Mouse (Mus musculus): ENCODE results near the gene Lamtor5. TPM values are rescaled to one million over a fixed set of nuclear protein-coding genes. Genes with fewer than 3 reads are reported as not detected.
A peak's percentile ranks its signal among the peaks of the same experiment; 100 is the strongest.
"Not testable (repeated sequence)": the region's sequence is repeated elsewhere in the genome, so short reads cannot be mapped to it uniquely, and the experiment has no call there.

Gene Lamtor5
- polyA plus RNA-seq, 1 experiment from 2014 or later: 189 TPM

GRCm38 (mm10) chr3:107290764-107291381 lies 12.2 kb downstream of the Lamtor5 start, which contains the start of gene Slc16a4:
Gene Slc16a4, plus strand, starts transcription at chr3:107291230.
- no peak within 1 kb of the TSS for H3K27ac ChIP-seq (replicated peaks)

GRCm38 (mm10) chr3:107295672-107296360 lies 17.2 kb downstream of the Lamtor5 start:
- Histone ChIP-seq H3K4me1 (replicated peaks; ENCODE audit: control insufficient read depth, insufficient read depth) (no peaks in the 10 kb centered on the region), H3K9ac (ENCODE audit: low read length) (no peak overlapping the region), H3K4me3 (ENCODE audit: low read depth, low read length) (no peak overlapping the region), H3K36me3 (ENCODE audit: control insufficient read depth, insufficient read depth, low read length) (no peaks in the 10 kb centered on the region), H3K27me3 (ENCODE audit: control insufficient read depth, insufficient read depth, low read length) (no peaks in the 10 kb centered on the region), H3K27ac (replicated peaks) (no peak overlapping the region), H3K4me2 (replicated peaks; ENCODE audit: low read depth) (no peak overlapping the region), H3K9me3 (ENCODE audit: control insufficient read depth, low read length) (no peaks in the 10 kb centered on the region)
- no peak for TF ChIP-seq EP300 (optimal IDR thresholded peaks at IDR 0.05)
- TF ChIP-seq CTCF (IDR thresholded peaks at IDR 0.05; ENCODE audit: low read depth): no peak
- WGBS: 77% methylated on average over 5 of the region's 5 CpGs
- DNase-seq (ENCODE audit: low spot score): no peak
- ATAC-seq (ENCODE audit: low FRiP score, low TSS enrichment): no peak

More at GRCm38 (mm10) chr3:107290764-107291381, 12.2 kb downstream of the Lamtor5 start, which contains the start of gene Slc16a4:
- ATAC-seq (ENCODE audit: low FRiP score, low TSS enrichment) (peak; percentile 85), DNase-seq (ENCODE audit: low spot score) (peak; percentile 66)
- H3K9me3 ChIP-seq (ENCODE audit: control insufficient read depth, low read length): no peaks in the 10 kb centered on the region
- TF ChIP-seq EP300 (optimal IDR thresholded peaks at IDR 0.05) (no peak), CTCF (IDR thresholded peaks at IDR 0.05; ENCODE audit: low read depth) (no peak)
- no peaks in the 10 kb centered on the region for H3K4me1 ChIP-seq (replicated peaks; ENCODE audit: control insufficient read depth, insufficient read depth)
- no peaks in the 10 kb centered on the region for H3K27me3 ChIP-seq (ENCODE audit: control insufficient read depth, insufficient read depth, low read length)
- 17% methylated on average over 9 of the region's 9 CpGs for WGBS
- 0 out of 2 replicates have a peak within 1 kb of the TSS, but pooled peaks have one; percentile 25 for H3K4me2 ChIP-seq (replicated peaks; ENCODE audit: low read depth)
- H3K4me3 ChIP-seq (ENCODE audit: low read depth, low read length): no peak within 1 kb of the TSS
- no peak within 1 kb of the TSS for H3K9ac ChIP-seq (ENCODE audit: low read length)
- no peaks in the 10 kb centered on the region for H3K36me3 ChIP-seq (ENCODE audit: control insufficient read depth, insufficient read depth, low read length)

- not testable (repeated sequence) for H3K27me3 ChIP-seq (ENCODE audit: control insufficient read depth, insufficient read depth, low read length); H3K27ac ChIP-seq (replicated peaks)
- WGBS: 77% methylated on average over 4 of the region's 4 CpGs
Observed at GRCm38 (mm10) chr3:107296917-107297316, 18.3 kb downstream of the Lamtor5 start.

GRCm38 (mm10) chr3:107317338-107317737 lies 38.7 kb downstream of the Lamtor5 start:
- WGBS: 88% methylated on average over 3 of the region's 3 CpGs
- ATAC-seq (ENCODE audit: low FRiP score, low TSS enrichment): no peak
- Histone ChIP-seq H3K36me3 (ENCODE audit: control insufficient read depth, insufficient read depth, low read length) (no peaks in the 10 kb centered on the region), H3K9ac (ENCODE audit: low read length) (no peak overlapping the region), H3K27me3 (ENCODE audit: control insufficient read depth, insufficient read depth, low read length) (no peaks in the 10 kb centered on the region), H3K4me1 (replicated peaks; ENCODE audit: control insufficient read depth, insufficient read depth) (no peaks in the 10 kb centered on the region), H3K4me3 (ENCODE audit: low read depth, low read length) (no peak overlapping the region), H3K9me3 (ENCODE audit: control insufficient read depth, low read length) (no peaks in the 10 kb centered on the region), H3K27ac (replicated peaks) (no peak overlapping the region), H3K4me2 (replicated peaks; ENCODE audit: low read depth) (no peak overlapping the region)
- DNase-seq (ENCODE audit: low spot score): no peak
- TF ChIP-seq EP300 (optimal IDR thresholded peaks at IDR 0.05): no peak
- TF ChIP-seq CTCF (IDR thresholded peaks at IDR 0.05; ENCODE audit: low read depth): no peak

More at GRCm38 (mm10) chr3:107296917-107297316, 18.3 kb downstream of the Lamtor5 start:
- not testable (repeated sequence) for H3K9me3 ChIP-seq (ENCODE audit: control insufficient read depth, low read length); H3K9ac ChIP-seq (ENCODE audit: low read length); ATAC-seq (ENCODE audit: low FRiP score, low TSS enrichment); H3K4me3 ChIP-seq (ENCODE audit: low read depth, low read length); H3K4me1 ChIP-seq (replicated peaks; ENCODE audit: control insufficient read depth, insufficient read depth); DNase-seq (ENCODE audit: low spot score); H3K36me3 ChIP-seq (ENCODE audit: control insufficient read depth, insufficient read depth, low read length); H3K4me2 ChIP-seq (replicated peaks; ENCODE audit: low read depth)

GRCm38 (mm10) chr3:107321141-107321540 lies 42.5 kb downstream of the Lamtor5 start:
- Histone ChIP-seq H3K36me3 (ENCODE audit: control insufficient read depth, insufficient read depth, low read length) (no peaks in the 10 kb centered on the region; the same call in 1 of the 2 replicates), H3K27ac (replicated peaks) (no peak overlapping the region), H3K4me3 (ENCODE audit: low read depth, low read length) (no peak overlapping the region), H3K9me3 (ENCODE audit: control insufficient read depth, low read length) (no peaks in the 10 kb centered on the region), H3K4me2 (replicated peaks; ENCODE audit: low read depth) (no peak overlapping the region), H3K9ac (ENCODE audit: low read length) (no peak overlapping the region), H3K27me3 (ENCODE audit: control insufficient read depth, insufficient read depth, low read length) (no peaks in the 10 kb centered on the region), H3K4me1 (replicated peaks; ENCODE audit: control insufficient read depth, insufficient read depth) (no peaks in the 10 kb centered on the region)
- 93% methylated on average over 2 of the region's 2 CpGs for WGBS
- DNase-seq (ENCODE audit: low spot score): no peak
- no peak for ATAC-seq (ENCODE audit: low FRiP score, low TSS enrichment)
- TF ChIP-seq CTCF (IDR thresholded peaks at IDR 0.05; ENCODE audit: low read depth) (no peak), EP300 (optimal IDR thresholded peaks at IDR 0.05) (no peak)

- H3K4me1 ChIP-seq (replicated peaks; ENCODE audit: control insufficient read depth, insufficient read depth): no peaks in the 10 kb centered on the region
- no peak for TF ChIP-seq EP300 (optimal IDR thresholded peaks at IDR 0.05)
- no peak for TF ChIP-seq CTCF (IDR thresholded peaks at IDR 0.05; ENCODE audit: low read depth)
- ATAC-seq (ENCODE audit: low FRiP score, low TSS enrichment) (no peak), DNase-seq (ENCODE audit: low spot score) (no peak)
- H3K9ac ChIP-seq (ENCODE audit: low read length): no peak overlapping the region
- no peaks in the 10 kb centered on the region for H3K27me3 ChIP-seq (ENCODE audit: control insufficient read depth, insufficient read depth, low read length)
- H3K36me3 ChIP-seq (ENCODE audit: control insufficient read depth, insufficient read depth, low read length): no peaks in the 10 kb centered on the region; the same call in 1 of the 2 replicates
- H3K27ac ChIP-seq (replicated peaks): no peak overlapping the region
- H3K4me2 ChIP-seq (replicated peaks; ENCODE audit: low read depth): no peak overlapping the region
- H3K9me3 ChIP-seq (ENCODE audit: control insufficient read depth, low read length): no peaks in the 10 kb centered on the region
- H3K4me3 ChIP-seq (ENCODE audit: low read depth, low read length): no peak overlapping the region
Observed at GRCm38 (mm10) chr3:107321776-107322175, 43.1 kb downstream of the Lamtor5 start.

Measured in stomach, postnatal 0 days (tissue).